Mouse (Mus musculus) MEL (cell line): ENCODE data around the gene Mtg2. TPM values are rescaled to one million over a fixed set of nuclear protein-coding genes. Genes with fewer than 3 reads are reported as not detected.

Source experiments
- DNase-seq: peaks from one replicate; pipeline ENCODE4 v3.0.0; 2011; ENCODE audit warnings: low read depth, low spot score
- H3K27ac ChIP-seq: 2 replicates; pipeline ENCODE4 v1.5.1; 2012; ENCODE audit warnings: low read depth, mild to moderate bottlenecking, control low read depth, low read length, moderate library complexity; ENCODE audit not compliant: control insufficient read depth
- H3K27me3 ChIP-seq, 2 experiments: fragments of 150-350 bp in 1 of 2; sonication (generic) in 1 of 2; 2 replicates each; pipeline ENCODE4 v1.6.1; 2012; ENCODE audit warnings: low read length in 2 of 2, mild to moderate bottlenecking in 2 of 2, improper control_type of control experiment in 1 of 2, moderate library complexity in 1 of 2; ENCODE audit not compliant: insufficient read depth in 2 of 2, control insufficient read depth in 1 of 2
- H3K36me3 ChIP-seq, 2 experiments: 2 replicates each; pipeline ENCODE4 v1.6.1; 2012 to 2014; ENCODE audit warnings: low read length in 2 of 2, improper control_type of control experiment in 1 of 2, inconsistent platforms in 1 of 2, mild to moderate bottlenecking in 1 of 2; ENCODE audit not compliant: insufficient read depth in 2 of 2, control insufficient read depth in 1 of 2
- H3K4me1 ChIP-seq, 2 experiments: fragments of 150-350 bp in 1 of 2; sonication (generic) in 1 of 2; 2 replicates each; pipeline ENCODE4 v1.6.1; 2012; ENCODE audit warnings: low read length in 2 of 2, improper control_type of control experiment in 1 of 2, mild to moderate bottlenecking in 1 of 2; ENCODE audit not compliant: insufficient read depth in 2 of 2, control insufficient read depth in 1 of 2
- H3K4me3 ChIP-seq, 2 experiments: fragments of 150-350 bp in 1 of 2; sonication (generic) in 1 of 2; 2 replicates each; pipeline ENCODE4 v1.5.1; 2012; ENCODE audit warnings: low read depth in 2 of 2, low read length in 2 of 2, mild to moderate bottlenecking in 2 of 2, moderate library complexity in 2 of 2, control low read depth in 1 of 2, improper control_type of control experiment in 1 of 2; ENCODE audit not compliant: control insufficient read depth in 1 of 2, insufficient read depth in 1 of 2
- H3K79me2 ChIP-seq: 2 replicates; pipeline ENCODE4 v1.6.1; 2012; ENCODE audit warnings: mild to moderate bottlenecking, low read length, moderate library complexity; ENCODE audit not compliant: control insufficient read depth, poor library complexity, insufficient read depth
- H3K9ac ChIP-seq: 2 replicates; pipeline ENCODE4 v1.6.1; 2012; ENCODE audit warnings: low read depth, mild to moderate bottlenecking, control low read depth, low read length, moderate library complexity; ENCODE audit not compliant: control insufficient read depth, poor library complexity, severe bottlenecking
- H3K9me3 ChIP-seq: fragments of 150-350 bp; sonication (generic); replicated peaks from 2 replicates; pipeline ENCODE4 v1.6.1; 2012; ENCODE audit warnings: mild to moderate bottlenecking, low read length, improper control_type of control experiment, moderate library complexity; ENCODE audit not compliant: insufficient read depth
- CHD2 ChIP-seq: IDR thresholded peaks from 2 replicates; pipeline ENCODE4 v1.6.1; 2011; ENCODE audit warnings: low read length, improper control_type of control experiment
- E2F4 ChIP-seq: IDR thresholded peaks from 2 replicates; pipeline ENCODE4 v1.6.1; 2011; ENCODE audit warnings: low read depth, low read length, improper control_type of control experiment, borderline replicate concordance
- ELF1 ChIP-seq: IDR thresholded peaks from 2 replicates; pipeline ENCODE4 v1.6.1; 2014; ENCODE audit warnings: low read depth, mild to moderate bottlenecking, inconsistent platforms, low read length, improper control_type of control experiment, moderate library complexity
- EP300 ChIP-seq, 2 experiments: IDR thresholded peaks; 2 replicates each; pipeline ENCODE4 v1.6.1; 2011; ENCODE audit warnings: improper control_type of control experiment in 2 of 2, low read length in 2 of 2, low read depth in 1 of 2, mild to moderate bottlenecking in 1 of 2
- ETS1 ChIP-seq: IDR thresholded peaks from 2 replicates; pipeline ENCODE4 v1.6.1; 2012; ENCODE audit warnings: low read depth, mild to moderate bottlenecking, inconsistent platforms, low read length, improper control_type of control experiment, moderate library complexity
- GABPA ChIP-seq: IDR thresholded peaks from 2 replicates; pipeline ENCODE4 v1.6.1; 2012; ENCODE audit warnings: low read depth, mild to moderate bottlenecking, inconsistent platforms, low read length, improper control_type of control experiment, moderate library complexity
- HCFC1 ChIP-seq: IDR thresholded peaks from 2 replicates; pipeline ENCODE4 v1.6.1; 2012; ENCODE audit warnings: low read depth, mild to moderate bottlenecking, inconsistent platforms, low read length, improper control_type of control experiment, moderate library complexity
- JUND ChIP-seq: IDR thresholded peaks from 2 replicates; pipeline ENCODE4 v1.6.1; 2011; ENCODE audit warnings: low read depth, mild to moderate bottlenecking, improper control_type of control experiment, low read length
- MEF2A ChIP-seq: IDR thresholded peaks from 2 replicates; pipeline ENCODE4 v1.6.1; 2014; ENCODE audit warnings: low read depth, mild to moderate bottlenecking, inconsistent platforms, low read length, improper control_type of control experiment; ENCODE audit not compliant: poor library complexity, insufficient replicate concordance, severe bottlenecking; ENCODE audit errors: extremely low read depth
- MYC ChIP-seq: IDR thresholded peaks from 2 replicates; pipeline ENCODE4 v1.6.1; 2011; ENCODE audit warnings: low read depth, mild to moderate bottlenecking, low read length, improper control_type of control experiment, moderate library complexity
- NRF1 ChIP-seq: IDR thresholded peaks from 2 replicates; pipeline ENCODE4 v1.6.1; 2014; ENCODE audit warnings: low read depth, mild to moderate bottlenecking, inconsistent platforms, low read length, improper control_type of control experiment, moderate library complexity; ENCODE audit not compliant: poor library complexity, insufficient read depth, severe bottlenecking
- POLR2A ChIP-seq, 2 experiments: IDR thresholded peaks; 2 replicates each; pipeline ENCODE4 v1.6.1; 2011 to 2012; ENCODE audit warnings: low read length in 2 of 2, mild to moderate bottlenecking in 2 of 2, control low read depth in 1 of 2, improper control_type of control experiment in 1 of 2, low read depth in 1 of 2, moderate library complexity in 1 of 2; ENCODE audit not compliant: control insufficient read depth in 1 of 2, insufficient read depth in 1 of 2, poor library complexity in 1 of 2
- POLR2AphosphoS5 ChIP-seq: IDR thresholded peaks from 2 replicates; pipeline ENCODE4 v1.6.1; 2012; ENCODE audit warnings: low read depth, borderline replicate concordance, mild to moderate bottlenecking, inconsistent platforms, low read length, moderate library complexity, mixed read lengths
- RAD21 ChIP-seq: IDR thresholded peaks from 2 replicates; pipeline ENCODE4 v1.6.1; 2011; ENCODE audit warnings: mild to moderate bottlenecking, low read depth, low read length, improper control_type of control experiment
- SIN3A ChIP-seq: IDR thresholded peaks from 2 replicates; pipeline ENCODE4 v1.6.1; 2012; ENCODE audit warnings: low read length, improper control_type of control experiment, inconsistent platforms
- SMC3 ChIP-seq: IDR thresholded peaks from 2 replicates; pipeline ENCODE4 v1.6.1; 2011; ENCODE audit warnings: low read depth, low read length, improper control_type of control experiment
- TCF12 ChIP-seq: IDR thresholded peaks from 2 replicates; pipeline ENCODE4 v1.6.1; 2014; ENCODE audit warnings: low read depth, mild to moderate bottlenecking, inconsistent platforms, low read length, improper control_type of control experiment, moderate library complexity
- USF1 ChIP-seq: IDR thresholded peaks from 2 replicates; pipeline ENCODE4 v1.6.1; 2014; ENCODE audit warnings: low read depth, mild to moderate bottlenecking, inconsistent platforms, low read length, improper control_type of control experiment, moderate library complexity
- ZC3H11A ChIP-seq: IDR thresholded peaks from 2 replicates; pipeline ENCODE4 v1.6.1; 2012; ENCODE audit warnings: low read depth, mild to moderate bottlenecking, inconsistent platforms, low read length, improper control_type of control experiment
- ZKSCAN1 ChIP-seq: IDR thresholded peaks from 2 replicates; pipeline ENCODE4 v1.6.1; 2012; ENCODE audit warnings: low read depth, mild to moderate bottlenecking, inconsistent platforms, low read length, improper control_type of control experiment, moderate library complexity
- ZNF384 ChIP-seq: IDR thresholded peaks from 2 replicates; pipeline ENCODE4 v1.6.1; 2012; ENCODE audit warnings: low read depth, mild to moderate bottlenecking, inconsistent platforms, low read length, improper control_type of control experiment
- polyA plus RNA-seq, 2 experiments: library from polyadenylated mRNA; stranded (reverse) in 1 of 2; unstranded in 1 of 2; fragments of >175 nt in 1 of 2; fragments of >200 nt in 1 of 2; gene quantifications; 2 replicates each; pipeline versions ENCODE4 v1.2.1 to v1.2.4; 2012; ENCODE audit warnings: low replicate concordance in 2 of 2, low read depth in 1 of 2; ENCODE audit not compliant: insufficient read length in 2 of 2, insufficient read depth in 1 of 2, missing spikeins in 1 of 2
- total RNA-seq: library from RNA; depleted of rRNA; stranded (reverse); fragments of 300-350 nt; gene quantifications from 2 replicates; pipeline ENCODE4 v1.2.3, GENCODE M21; 2012

The Mtg2 gene
- total and polyA plus RNA-seq, 3 experiments = 30.9 to 35.2 TPM; not detected in 1

- TF ChIP-seq ELF1 (peak; percentile 89), TCF12 (no peak; the same call in 1 of the 2 replicates), GABPA (no peak), ZNF384 (no peak), E2F4 (no peak)
- TF ChIP-seq, all 39 proteins: peak for 15
These were observed at the start of gene Mtg2 (continued) for GRCm38 (mm10) chr2:180070481-180071453.

DNA sequence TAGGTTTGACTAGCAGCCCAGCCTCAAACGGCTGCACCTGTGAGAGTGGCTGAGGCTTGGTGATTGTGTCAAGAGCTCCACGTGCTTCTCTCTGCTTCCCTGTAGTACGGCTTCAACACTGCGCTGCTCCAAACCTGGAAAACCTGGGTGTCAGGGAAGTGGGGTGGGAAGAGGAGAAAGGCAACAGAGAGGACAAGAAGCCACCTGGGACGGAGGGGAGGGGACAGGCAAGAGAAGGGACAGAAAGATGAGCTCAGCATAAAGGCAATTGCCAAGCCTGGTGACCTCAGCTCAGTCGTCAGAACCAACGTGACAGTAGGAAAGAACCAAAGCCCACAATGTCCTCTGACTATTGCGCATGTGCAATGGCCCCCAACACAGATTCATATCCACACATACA lies 49.5 kb upstream of the Mtg2 start:
- H3K27ac ChIP-seq = no peak overlapping the region
- no peaks in the 10 kb centered on the region for H3K9me3 ChIP-seq
- H3K79me2 ChIP-seq = peaks cover 11% of the 10 kb centered on the region
- peaks cover 10% of the 10 kb centered on the region in 2 experiments for H3K27me3 ChIP-seq
- DNase-seq = no peak
- 0 out of 4 replicates have a peak, but pooled peaks cover 0 to 3% of the 10 kb centered on the region in 2 experiments for H3K36me3 ChIP-seq
- H3K9ac ChIP-seq = no peak overlapping the region
- H3K4me1 ChIP-seq = peaks cover 0 to 3% of the 10 kb centered on the region in 2 experiments; a peak in 2 of 4 replicates
- TF ChIP-seq HCFC1 (no peak), E2F4 (no peak), JUND (no peak), USF1 (no peak), SMC3 (no peak), ELF1 (no peak), RAD21 (no peak), POLR2A (IDR thresholded peaks at IDR 0.05; ENCODE audit: control insufficient read depth in 1 of 2, insufficient read depth in 1 of 2, low read depth in 1 of 2, low read length in 2 of 2, poor library complexity in 1 of 2) (no peak), CHD2 (no peak), POLR2AphosphoS5 (no peak), MEF2A (no peak), NRF1 (no peak), SIN3A (no peak), ZC3H11A (no peak), TCF12 (no peak), EP300 (IDR thresholded peaks at IDR 0.05; ENCODE audit: low read depth in 1 of 2, low read length in 2 of 2) (no peak), MYC (no peak), ETS1 (no peak), ZKSCAN1 (no peak)
- H3K4me3 ChIP-seq = no peak overlapping the region
